Mouse (Mus musculus) c-Kit-positive CD71-positive TER-119-positive erythroid progenitor cells, embryonic 14.5 days (primary cell): ENCODE measurements around the gene Tpgs1.

Source experiments
- DNase-seq: peaks from one replicate; pipeline ENCODE4 v3.0.0-alpha.2; 2013; ENCODE audit warnings: low spot score

The Tpgs1 gene

DNA sequence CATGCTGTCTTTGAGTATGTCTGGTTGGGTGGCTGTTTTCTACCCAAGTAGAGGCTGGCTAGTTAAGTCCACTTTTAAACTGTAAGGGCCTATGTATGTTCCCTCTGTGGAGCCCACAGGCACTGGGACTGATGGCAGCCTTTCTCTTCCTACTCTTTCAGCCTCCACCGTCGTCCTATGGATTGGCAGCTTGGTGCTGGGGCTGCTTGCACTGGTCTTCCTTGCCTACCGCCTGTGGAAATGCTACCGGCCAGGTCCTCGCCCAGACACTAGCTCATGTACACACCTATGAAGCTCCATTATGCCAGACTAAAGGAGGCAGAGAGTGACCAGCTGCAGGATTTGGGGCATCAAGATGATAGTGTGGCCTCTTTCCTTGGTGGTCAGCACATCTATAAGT, 1.1 kb upstream of the Tpgs1 start:
- DNase-seq = no peak

DNA sequence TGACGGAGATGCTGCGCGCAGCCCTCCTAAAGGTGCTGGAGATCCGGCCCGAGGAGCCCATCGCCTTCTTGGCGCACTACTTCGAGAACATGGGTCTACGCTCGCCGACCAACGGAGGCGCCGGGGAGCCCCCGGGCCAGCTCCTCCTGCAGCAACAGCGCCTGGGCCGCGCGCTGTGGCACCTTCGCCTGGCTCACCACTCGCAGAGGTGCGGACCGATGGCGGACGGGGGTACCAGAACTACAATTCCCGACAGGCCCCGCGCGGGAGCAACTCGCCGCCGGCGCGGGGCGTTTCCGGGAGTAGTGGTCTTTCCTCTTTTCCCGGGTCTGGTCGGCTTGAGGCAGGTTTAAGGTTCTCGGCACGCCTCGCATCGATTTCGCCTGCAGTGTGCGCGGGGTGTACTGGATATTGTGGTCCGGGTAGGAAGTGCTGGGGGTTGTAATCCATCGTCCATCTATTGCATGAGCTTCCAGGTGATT, 448 bp downstream of the Tpgs1 start:
- DNase-seq = peak; percentile 47

DNA sequence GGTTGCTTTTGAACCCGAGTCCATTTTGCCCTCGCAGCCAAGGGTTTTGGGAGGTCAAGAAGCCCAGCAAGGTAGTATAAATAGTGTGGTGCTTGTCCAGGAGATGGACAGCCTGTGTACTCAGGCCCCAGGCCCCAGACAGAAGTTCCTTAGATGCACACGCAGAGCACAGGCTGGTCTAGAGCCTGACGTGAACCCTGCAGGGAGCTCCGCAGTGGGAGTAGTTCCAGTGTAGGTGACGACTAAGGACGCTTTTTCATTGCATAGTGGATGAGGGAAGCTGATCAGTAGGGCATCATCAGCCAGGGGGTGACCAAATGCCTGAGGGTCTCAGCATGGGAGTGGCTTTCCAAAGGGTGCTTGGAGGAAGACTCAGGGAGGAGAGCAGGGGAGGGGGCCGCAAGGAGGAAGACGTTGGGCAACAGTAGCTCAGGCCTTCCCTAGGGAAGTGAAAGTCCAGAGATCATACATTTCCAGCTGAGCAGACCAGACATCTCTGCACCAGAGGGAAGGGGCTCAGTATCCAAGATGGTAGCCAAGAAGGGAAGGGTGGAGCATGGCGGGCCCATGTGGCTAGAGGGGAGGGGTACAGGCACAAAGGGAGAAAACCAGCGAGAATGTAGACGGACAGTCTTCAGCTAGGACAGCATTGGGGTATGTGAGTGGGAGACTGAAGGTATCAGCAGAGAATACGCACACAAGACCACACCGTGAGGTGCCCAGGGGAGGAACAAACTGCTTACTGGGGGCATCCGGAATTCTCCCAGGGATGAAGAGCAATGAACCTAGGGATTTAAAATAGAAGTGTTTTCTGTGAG, 1.1 kb downstream of the Tpgs1 start:
- no peak for DNase-seq

DNA sequence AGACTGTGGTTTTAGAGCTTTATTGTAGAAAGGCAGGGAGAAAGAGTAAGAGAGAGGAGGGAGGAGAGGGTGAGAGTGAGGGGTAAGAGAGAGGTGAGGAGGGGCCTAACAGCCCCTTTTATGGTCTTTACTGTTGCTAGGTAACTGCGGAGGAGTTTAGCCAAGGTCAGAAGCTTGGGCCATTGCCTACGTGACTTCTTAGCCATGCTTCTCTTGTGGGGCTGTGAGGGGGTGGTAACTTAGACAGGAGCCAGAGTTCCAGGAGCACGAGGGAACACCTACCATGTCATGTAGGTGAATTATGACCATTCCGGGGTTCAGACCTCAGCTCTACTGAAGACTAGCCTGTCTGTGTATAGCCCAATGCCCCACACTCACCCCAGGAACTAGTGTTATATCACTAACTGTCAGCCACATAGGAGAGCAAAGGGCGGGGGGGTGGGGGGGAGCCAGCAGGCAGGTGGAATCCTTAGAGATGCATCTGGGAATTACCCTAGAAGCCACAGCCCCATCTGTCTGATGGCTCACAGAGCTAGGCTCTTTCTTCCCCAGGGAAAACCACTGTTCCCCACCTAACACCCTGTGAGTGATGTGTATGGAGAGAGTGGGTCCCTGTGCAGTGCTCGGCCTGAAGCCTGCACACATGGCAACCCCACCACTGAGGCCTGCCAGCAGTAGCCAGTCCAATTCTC, 2.4 kb downstream of the Tpgs1 start:
- DNase-seq = no peak

DNA sequence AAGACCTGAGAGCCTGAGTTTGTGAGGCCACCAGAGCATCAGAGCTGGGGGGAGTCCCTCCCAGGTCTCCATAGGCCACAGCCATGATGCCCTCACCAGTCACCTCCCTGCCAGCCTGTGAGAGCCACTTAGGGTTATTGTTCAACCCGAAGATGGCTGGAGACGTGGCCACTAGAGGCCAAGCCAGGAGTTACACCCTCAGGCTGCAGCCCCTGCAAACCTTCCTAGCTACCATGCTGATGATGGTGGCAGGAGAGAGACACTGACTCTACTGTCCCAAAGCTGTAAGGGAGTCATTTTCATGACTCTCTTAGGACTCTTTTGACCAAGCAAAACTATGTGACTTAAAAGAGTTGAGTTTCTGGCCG, 2.9 kb downstream of the Tpgs1 start:
- no peak for DNase-seq

DNA sequence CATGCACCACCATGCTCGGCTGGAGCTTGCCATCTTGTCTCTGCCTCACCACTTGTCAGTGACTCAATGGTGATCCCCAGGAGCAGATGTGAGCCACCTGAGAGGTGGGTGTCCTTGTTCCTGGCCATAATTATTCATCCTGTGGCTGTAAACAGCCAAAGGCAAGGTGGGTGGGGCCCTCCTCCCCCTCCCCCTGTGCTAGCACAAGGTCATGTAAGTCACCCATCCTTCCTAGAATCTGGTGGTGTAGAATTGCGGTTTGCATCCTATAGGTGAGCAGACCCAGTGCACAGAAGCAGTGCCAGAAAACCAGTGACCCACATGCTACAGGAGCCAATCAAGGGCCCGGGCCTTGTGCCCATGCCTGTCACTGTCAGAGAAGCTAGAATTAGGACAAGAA, 3.9 kb downstream of the Tpgs1 start:
- DNase-seq = no peak

DNA sequence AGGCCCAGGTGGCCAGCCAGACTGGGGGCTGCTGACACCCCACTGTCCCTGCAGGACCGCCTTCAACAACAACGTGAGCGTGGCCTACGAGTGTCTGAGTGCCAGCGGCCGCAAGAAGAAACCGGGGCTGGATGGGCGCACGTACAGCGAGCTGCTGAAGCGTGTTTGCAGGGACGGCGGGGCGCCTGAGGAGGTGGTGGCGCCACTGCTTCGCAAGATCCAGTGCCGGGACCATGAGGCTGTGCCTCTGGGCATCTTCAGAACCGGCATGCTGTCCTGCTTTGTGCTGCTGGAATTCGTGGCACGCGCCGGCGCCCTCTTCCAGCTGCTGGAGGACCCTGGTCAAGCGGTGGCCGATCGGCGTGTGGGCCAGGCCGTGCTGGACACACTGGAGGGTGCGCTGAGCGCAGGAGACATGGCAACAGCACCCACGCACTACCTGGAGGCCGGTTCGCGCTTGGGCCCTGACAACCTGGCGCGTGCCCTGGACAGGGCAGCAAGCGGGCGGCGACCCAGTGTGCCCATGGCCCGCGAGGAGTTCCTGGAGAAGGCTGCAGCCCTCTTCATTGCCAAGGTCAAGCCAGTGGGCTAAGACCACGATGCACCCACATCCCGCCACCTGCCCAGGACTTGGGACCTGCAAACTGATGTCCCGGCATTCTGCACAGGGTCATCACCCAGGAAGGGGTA, 6.3 kb downstream of the Tpgs1 start:
- DNase-seq = no peak

DNA sequence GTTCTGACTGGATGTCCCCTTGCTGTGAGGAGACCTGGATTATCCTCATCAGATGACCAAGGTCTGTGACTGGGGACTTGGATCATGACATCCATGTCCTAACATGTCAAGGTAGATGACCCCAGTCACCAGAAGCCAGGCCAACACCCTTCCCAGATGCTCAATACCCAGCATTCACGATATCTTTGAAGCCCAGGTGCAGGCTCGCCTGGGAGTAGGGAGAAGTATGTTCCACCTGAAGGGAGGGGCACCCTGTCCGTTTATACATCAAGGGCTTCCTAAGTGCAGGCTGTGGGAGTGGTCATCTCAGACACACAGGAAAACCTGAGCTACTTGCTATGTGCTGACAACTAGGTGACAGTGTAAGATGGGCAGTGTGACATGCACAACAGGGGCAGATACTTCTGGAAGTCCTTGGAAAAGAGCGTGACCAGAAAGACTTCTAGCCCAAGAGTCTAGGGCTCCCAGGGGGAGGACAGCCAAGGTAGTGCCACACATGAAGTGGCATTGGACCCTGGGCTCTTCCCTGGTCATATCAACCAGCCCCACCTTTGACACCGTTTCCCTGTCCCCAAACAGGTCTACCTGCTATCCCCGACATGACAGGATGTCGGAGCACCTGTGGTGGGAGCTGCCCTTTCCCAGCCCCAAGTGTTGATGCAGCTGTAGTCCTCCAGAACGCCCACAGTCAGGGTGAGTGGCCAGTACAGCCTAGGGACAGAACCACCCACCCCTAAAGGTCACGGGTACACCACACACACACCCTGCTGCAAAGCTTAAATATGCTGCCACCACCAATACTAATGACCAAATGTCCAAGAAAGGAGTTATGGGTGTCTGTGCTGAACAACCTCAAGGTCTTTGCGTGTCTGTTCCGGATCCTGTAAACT, 11.7 kb downstream of the Tpgs1 start:
- no peak for DNase-seq

DNA sequence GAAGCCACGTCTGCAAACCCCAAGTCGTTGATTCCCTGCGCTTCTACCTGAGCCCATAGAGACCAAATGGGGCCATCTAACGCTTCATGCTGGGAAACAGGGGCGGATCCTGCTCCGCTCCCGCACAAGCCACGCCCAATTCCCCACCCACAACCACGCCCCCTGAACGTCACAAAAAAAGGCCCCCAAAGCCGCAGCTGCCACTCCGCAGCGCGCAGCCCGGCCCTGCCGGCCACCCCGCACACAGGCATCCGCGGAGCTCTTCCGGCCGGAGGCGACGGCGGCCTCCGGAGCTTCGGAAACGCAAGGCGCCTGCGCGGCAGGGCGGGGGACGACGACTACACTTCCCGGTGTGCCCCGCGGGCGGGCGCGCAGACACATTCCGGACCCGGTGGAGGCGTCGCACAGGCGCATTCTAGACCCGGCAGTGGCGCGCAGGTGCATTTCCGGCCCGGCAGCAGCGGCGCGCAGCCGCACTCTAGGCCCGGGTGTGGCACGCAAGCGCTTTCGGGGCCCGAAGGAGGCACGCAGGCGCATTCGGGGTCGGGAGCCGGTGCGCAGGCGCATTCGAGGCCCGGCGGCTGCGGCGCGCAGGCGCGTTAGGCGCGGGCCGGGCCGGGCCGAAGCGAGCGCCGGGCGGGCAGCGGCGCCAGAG, 12.5 kb downstream of the Tpgs1 start, which contains the start of gene Cdc34:
Gene Cdc34 (plus strand): TSS at position 605 of the 655 bp plus-strand sequence.
- peak; percentile 95 for DNase-seq

DNA sequence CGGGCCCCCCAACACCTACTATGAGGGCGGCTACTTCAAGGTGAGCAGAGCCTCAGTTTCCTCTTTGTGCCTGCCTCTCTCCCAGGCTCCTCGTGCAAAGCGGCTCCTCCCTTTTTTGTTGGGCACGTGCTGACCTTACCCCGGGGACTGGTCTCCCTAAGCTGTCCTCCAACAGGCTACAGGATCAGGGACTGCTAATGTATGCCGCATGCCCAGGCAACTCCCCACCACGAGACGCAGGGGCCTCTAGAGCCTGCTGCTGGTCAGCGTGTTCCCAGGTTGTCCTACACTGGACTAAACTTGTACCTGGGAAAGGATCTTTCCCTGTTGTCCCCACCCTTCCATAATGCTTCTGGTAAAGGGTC, 13.4 kb downstream of the Tpgs1 start:
- no peak for DNase-seq

DNA sequence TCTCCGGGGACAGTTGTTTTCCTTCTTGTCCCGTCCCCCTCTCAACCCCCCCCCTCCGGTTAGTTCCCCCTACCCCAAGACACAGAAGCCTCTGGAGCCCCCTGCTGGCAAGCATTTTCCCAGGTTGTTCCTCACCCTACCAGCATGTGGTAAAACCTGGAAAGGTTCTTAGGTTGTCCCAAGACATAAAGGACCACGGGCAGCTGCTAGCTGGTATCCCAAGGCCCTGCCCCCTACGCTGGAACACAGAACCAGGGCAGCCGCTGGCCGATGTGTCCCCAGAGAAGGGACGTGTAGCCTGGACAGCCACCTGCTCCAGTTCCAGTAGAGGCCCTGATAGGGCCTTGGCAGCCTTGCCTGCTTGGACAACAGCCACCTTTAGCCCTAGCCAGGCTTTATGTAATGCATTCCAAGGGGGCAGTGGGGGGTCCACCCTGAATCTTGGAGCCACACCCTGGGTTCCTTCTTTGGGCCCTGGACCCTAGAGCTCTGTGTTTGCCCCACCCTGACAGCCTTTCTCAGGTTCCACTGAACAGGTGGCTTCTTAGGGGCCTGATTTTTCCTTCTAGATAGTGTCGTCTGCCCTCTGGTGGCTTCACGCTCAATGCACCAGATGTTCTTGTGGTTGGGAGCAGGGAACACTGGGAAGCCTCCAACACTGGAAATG, 13.9 kb downstream of the Tpgs1 start:
- DNase-seq = peak; percentile 61

DNA sequence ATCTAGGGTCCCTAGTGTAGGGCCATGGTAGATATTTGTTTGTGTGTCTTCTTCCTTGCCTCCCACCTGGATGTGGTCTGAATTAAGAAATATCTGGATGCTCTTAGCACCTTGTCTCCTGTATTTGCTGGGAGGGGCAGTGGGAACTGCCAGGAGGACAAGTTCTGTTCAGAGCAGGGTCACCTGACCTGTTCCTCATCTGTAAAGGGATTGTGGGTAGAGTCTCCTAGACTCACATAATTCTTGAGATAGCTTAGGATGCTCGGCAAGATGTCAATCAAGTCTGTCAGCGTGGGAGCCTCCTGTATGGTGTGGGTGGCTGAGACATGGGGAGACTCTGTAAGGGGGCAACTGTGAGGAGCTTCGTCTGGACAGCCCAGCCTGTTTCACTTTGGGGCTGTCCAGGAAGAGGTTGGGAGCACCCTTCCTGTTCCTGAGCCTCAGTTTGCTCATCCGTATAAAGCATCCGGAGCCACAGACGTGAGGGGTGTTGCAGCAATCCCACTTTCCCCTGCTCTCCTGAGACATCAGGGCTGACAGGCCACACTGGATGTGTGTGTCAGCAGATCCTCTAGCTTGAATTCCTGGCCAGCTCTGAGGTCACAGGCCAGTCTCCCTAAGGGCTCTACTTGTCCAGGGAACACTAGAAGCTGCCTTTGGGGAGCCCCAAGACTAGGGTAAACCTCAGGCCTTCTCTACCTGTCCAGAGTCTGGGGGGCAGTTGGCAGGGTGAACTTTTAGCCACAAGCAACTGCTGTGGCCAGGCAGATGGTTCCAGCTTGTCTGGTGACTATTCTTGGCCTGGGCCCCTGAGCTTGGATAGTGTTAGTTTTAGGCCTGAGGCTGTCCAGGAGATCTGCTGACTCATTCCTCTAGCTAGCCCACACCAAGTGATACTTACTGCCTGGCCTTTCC, 14.8 kb downstream of the Tpgs1 start:
- DNase-seq = no peak

DNA sequence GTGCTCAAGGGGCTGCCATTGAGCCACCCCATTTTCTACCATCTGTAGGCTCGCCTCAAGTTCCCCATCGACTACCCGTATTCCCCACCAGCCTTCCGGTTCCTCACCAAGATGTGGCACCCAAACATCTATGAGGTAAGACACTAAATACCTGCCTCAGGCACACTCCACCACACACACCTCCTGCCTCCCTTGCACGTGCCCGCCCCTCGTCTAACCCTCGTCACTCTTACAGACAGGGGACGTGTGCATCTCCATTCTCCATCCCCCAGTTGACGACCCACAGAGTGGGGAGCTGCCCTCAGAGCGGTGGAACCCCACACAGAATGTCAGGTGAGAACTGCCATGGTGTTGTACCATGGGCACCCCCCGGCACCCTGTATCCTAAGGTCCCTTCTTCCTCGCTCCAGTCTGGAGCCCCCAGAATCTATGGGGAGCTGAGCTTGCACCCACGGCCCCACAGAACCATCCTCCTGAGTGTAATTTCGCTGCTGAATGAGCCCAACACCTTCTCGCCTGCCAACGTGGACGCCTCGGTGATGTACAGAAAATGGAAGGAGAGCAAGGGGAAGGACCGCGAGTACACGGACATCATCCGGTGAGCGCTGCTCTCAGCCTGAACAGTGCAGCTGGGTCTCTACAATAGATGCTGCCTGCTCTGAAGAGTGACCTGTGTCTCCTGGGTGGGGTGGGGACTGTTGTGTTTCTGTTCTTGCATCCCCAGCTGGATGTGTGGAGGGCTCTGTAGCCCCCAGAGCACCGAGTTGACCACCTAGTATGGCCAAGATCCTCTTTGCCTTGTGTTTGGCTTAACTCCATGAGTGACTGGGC, 15.8 kb downstream of the Tpgs1 start:
- DNase-seq = no peak

DNA sequence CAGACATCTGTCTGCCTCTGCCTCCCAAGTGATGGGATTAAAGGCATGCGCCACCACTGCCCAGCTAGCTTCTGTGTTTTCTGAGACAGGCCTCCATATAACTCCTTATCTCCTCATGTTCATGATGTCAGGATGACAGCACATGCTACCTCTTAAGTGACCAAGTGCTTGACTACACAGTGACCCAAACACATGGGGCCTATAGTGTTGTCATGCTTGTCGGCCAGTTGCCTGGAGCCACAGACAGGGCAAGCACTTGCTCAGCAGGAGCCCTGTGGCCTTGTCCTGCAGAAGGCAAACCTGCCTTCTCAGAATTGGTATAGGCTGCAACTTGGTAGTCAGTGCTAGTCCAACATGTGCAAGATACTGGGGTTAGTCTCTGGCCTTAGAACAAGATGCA, 17.1 kb downstream of the Tpgs1 start:
- no peak for DNase-seq

DNA sequence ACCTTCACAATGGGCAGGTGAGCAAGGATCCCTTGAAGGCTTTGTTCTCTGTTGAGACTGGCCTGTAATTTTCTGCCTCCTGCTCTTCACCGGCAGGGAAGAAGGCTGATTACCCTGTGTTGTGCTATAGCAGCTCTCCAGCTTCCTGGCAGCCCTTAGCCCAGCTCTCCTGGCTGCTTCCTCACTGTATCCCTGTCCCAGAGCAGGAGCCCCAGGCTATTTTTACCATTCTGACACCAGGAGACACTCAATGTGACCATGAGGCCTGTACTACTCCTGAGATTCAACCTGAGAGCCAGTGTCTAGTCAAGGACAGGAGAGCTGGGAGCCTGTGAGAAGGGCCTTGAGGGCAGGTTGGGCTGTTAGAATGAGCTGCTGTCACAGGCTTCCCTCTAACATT, 17.5 kb downstream of the Tpgs1 start:
- no peak for DNase-seq

DNA sequence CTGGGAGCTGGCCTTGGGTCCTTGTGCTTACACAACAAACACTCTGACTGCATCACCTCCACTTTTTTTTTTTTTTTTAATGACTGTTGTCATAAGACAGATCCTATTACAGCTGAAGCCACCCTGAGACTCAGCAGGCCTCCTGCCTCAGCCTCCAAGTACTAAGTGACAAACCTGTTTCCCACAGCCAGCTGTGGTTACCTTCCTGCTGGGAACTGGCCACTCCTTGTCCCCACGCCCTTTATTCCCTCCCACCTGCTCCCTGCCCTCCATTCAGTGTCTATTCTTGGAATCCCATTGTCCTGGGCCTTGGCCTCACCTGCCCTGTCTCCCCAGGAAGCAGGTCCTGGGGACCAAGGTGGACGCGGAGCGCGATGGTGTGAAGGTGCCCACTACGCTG, 18.3 kb downstream of the Tpgs1 start:
- no peak for DNase-seq

DNA sequence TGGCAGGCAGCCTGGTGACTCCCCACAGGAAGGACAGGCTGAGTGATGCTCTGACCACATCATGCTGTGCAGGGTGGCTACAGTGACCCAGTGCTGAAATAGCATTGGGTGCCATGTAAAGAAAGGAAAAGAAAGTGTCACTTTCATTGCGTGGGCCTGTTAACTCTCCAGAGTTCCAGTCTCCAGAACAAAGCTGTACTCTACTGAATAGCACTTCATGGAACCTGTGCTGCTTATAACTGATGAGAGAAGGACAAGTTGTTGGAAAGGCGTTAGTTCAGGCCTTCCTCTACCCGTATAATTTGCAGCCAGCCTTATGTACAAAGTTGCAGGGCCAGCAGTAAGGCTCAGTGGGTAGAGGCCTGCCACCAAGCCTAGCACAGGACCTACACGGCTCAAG, 19.6 kb downstream of the Tpgs1 start, which contains the start of gene Gzmm:
Gene Gzmm (plus strand): TSS at position 301 of the 400 bp plus-strand sequence.
- no peak for DNase-seq

DNA sequence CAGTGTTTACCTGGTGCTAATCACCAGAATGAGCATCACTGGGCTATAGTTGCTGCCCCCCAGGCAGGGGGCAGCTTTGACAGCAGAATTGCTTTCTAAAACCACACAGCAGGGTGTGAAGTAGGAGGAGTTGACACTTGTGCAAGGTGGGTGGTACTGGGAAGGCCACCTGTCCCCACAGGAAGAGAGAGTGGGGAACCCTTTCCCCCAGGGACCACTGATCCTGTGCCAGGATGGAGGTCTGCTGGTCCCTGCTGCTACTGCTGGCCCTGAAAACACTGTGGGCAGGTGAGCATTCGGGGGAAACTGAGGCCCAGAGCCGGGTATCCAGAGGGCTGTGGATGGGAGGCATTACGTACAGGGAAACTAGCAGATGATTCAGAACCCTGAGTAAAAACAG, 20.0 kb downstream of the Tpgs1 start:
- DNase-seq = no peak
